Mouse (Mus musculus) neural tube, embryonic 10.5 days (tissue): ENCODE results near the gene Eef1a2.
A peak's percentile ranks its signal among the peaks of the same experiment; 100 is the strongest.

ENCODE experiments used
- DNase-seq: peaks from one replicate; pipeline ENCODE4 v3.0.0-alpha.2; 2017; ENCODE audit warnings: low spot score; ENCODE audit errors: extremely low spot score

Eef1a2 gene

GRCm38 (mm10) chr2:181133837-181134590 lies 22.8 kb downstream of the Eef1a2 start:
- no peak for DNase-seq

DNA sequence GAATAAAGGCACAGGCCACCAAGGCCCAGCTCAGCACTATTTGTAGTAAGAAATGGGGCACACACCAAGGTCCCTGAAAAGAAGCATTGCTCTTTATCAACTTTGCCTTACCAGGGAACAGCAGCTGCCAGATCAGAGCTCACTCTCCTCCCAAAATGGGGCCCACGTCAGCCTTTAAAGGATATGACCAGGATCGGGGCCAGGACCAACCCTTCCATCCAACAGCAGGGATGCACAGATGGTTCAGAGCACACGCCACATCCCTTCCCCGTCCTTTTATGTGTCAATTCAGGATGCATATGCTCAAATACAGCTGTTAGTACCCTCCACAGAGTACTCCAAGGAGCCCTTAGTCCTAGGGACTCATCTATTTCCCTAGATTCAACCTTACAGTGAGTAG lies 26.6 kb downstream of the Eef1a2 start:
- DNase-seq, result no peak

GRCm38 (mm10) chr2:181128963-181129362 lies 27.9 kb downstream of the Eef1a2 start:
- no peak for DNase-seq

DNA sequence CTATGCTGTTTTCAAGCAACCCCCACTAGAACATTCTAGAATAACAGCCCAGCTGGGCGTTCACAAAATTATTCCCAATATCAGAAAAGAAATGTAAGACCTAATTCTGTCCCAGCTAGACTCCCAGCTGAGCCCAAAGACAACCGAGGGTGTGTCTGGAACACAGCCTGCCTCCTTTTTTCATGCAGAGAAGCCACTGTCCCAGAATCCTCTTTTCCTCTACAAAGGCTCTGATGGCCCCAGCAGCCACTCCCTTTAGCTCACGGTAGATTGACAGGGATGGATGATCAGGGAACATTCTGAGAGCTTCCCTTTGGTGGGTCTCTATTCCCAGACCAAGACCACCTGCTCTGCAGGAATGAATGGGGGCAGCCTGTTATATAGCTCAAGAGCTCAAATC lies 29.0 kb downstream of the Eef1a2 start:
- DNase-seq, result no peak

- DNase-seq, result no peak
Measured at GRCm38 (mm10) chr2:181125726-181126455, 30.9 kb downstream of the Eef1a2 start.

- no peak for DNase-seq
Measured at GRCm38 (mm10) chr2:181122642-181123041, 34.2 kb downstream of the Eef1a2 start.

DNA sequence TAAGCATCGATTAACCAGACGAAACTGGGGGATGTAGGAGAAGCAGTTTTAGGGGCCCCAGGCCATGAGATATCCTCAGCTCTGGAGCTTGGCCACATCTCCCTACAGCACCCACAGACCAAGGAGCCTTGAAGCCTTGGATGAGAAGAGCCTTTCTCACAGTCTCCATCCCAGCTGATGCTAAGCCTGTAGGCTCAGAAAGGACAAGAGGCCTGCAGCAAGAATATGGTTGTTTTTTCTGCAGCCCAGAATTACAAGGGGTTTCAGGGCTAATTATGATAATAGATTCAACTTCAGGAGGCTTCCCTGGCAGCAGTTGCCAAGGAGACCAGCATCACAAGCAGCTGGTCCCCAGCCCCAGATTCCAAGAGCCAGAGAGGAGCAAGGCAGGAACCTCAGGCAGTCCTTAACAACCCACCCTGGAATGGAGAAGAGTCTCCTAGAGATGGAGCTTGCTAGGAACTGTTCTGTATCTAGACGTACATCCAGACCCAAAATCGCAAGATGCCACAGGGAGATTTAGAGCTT lies 35.8 kb downstream of the Eef1a2 start:
- DNase-seq, result no peak

DNA sequence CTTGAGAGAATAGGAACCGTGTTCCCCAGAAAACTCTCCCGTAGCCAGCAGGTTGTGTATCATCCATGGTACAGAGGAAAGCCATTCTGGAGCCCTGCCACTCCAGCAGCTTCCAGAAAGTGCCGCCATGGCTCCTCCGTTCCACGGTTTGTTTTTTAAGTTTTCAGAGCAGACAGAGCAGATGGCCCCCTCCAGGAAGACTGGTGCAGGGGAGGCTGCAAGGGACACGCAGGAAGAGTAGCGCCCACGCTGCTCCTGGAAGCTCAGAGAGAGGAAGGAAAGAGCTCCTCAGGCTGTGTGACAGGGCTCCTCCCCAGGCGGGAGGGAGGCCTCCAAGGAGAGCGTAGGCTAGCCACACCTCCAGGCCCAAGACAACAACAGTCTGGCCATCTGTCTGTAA lies 36.9 kb downstream of the Eef1a2 start:
- DNase-seq, result no peak

GRCm38 (mm10) chr2:181116436-181116835 lies 40.4 kb downstream of the Eef1a2 start:
- DNase-seq, result no peak

- DNase-seq, result no peak
Measured at GRCm38 (mm10) chr2:181115367-181115766, 41.4 kb downstream of the Eef1a2 start.

- no peak for DNase-seq
Measured at GRCm38 (mm10) chr2:181113762-181114361, 43.0 kb downstream of the Eef1a2 start.

DNA sequence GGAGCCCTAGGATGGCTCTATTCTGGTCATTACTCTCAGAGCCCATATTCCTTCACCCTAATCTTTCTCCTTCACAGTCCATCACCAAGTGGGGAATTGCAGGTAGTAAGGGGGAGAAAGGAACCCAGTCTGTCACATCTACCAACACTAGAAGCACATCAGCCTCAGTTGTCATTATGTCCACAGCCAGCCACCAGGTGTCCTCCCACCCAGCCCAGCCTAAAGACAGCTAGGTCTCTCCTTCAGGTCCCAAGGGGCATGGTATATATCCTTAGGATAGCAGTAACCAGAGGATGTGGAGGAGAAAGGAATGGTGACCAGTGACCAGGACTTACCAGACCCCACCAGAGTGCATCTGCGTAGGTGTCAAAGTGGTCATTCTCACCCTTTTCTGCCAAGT lies 45.1 kb downstream of the Eef1a2 start:
- no peak for DNase-seq

DNA sequence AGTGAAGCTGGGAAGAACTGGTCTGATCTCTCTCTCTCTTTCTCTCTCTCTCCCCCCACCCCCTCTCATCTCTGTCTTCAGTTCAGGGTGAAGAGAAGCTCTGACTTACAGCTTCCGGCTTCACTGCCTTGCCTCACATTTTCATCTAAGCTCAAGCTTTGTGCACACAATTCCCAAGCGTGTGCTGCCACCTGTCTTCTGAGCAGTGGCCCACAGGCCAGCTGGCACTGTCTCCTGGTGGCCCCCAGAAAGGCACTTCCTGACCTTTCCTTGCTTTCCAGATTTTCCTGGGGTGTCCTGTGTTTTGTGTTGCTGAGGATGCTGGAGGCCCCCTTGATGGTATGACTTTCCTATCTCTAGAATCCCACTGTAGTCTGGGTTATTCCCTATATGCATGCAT lies 52.7 kb downstream of the Eef1a2 start:
- DNase-seq, result no peak

- DNase-seq, result peak; percentile 19
Measured at GRCm38 (mm10) chr2:181102161-181102560, 54.7 kb downstream of the Eef1a2 start.

DNA sequence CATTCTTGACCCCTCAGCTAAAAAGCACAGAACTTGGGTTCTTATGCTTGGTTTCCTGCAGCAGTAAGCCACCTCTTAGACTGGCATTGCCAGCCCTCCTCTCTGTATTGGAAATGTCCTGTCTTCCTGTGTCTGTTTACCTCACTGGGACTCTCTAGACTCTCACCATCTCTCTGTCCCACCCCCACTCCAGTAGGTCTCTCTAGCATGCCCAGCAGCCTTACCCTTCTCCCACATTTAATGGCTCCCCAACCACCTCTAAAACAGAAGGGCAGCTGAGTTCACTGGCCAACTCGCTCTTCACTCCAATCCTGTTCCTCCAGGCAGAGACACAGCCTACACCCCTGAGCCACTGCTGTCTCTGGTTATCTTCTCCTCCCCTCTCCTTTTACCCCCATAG lies 55.2 kb downstream of the Eef1a2 start:
- no peak for DNase-seq

GRCm38 (mm10) chr2:181100087-181100486 lies 56.7 kb downstream of the Eef1a2 start:
- no peak for DNase-seq
